Mouse (Mus musculus) heart, embryonic 15.5 days (tissue): Measurements from ENCODE around the gene Cmya5. TPM values are rescaled to one million over a fixed set of nuclear protein-coding genes. Genes with fewer than 3 reads are reported as not detected.

Source experiments
- ATAC-seq: fragments of 200-750 bp; cut with Nextera tagmentation; replicated peaks from 2 replicates; pipeline ENCODE4 v1.8.0; 2017; ENCODE audit warnings: low read depth, moderate TSS enrichment; ENCODE audit not compliant: insufficient number of reproducible peaks, insufficient read depth, low FRiP score
- H3K27ac ChIP-seq: fragments of 300-500 bp; sonication (generic); 2 replicates; pipeline ENCODE4 v1.5.1; 2015; ENCODE audit warnings: mild to moderate bottlenecking, inconsistent platforms
- H3K27me3 ChIP-seq: fragments of 300-500 bp; sonication (generic); 2 replicates; pipeline ENCODE4 v1.6.1; 2015; ENCODE audit warnings: inconsistent platforms
- H3K36me3 ChIP-seq: fragments of 300-500 bp; sonication (generic); 2 replicates; pipeline ENCODE4 v1.6.1; 2015; ENCODE audit warnings: mild to moderate bottlenecking, inconsistent platforms
- H3K4me1 ChIP-seq: fragments of 300-500 bp; sonication (generic); replicated peaks from 2 replicates; pipeline ENCODE4 v1.6.1; 2015; ENCODE audit warnings: inconsistent platforms
- H3K4me2 ChIP-seq: fragments of 300-500 bp; sonication (generic); 2 replicates; pipeline ENCODE4 v1.6.1; 2015; ENCODE audit warnings: inconsistent platforms, mild to moderate bottlenecking, moderate library complexity
- H3K4me3 ChIP-seq: fragments of 300-500 bp; sonication (generic); 2 replicates; pipeline ENCODE4 v1.5.1; 2015; ENCODE audit warnings: mild to moderate bottlenecking, inconsistent platforms
- H3K9ac ChIP-seq: fragments of 300-500 bp; sonication (generic); 2 replicates; pipeline ENCODE4 v1.6.1; 2015; ENCODE audit warnings: mild to moderate bottlenecking, inconsistent platforms
- H3K9me3 ChIP-seq: fragments of 300-500 bp; sonication (generic); replicated peaks from 2 replicates; pipeline ENCODE4 v1.6.1; 2016; ENCODE audit warnings: inconsistent platforms
- WGBS: fragments of 180-500 bp; shearing (Covaris S2); methylation state at CpG from one replicate; pipeline ENCODE4 v1.1.7; 2015; ENCODE audit warnings: mixed read lengths; 5-methylcytosine and 5-hydroxymethylcytosine counted together
- polyA plus RNA-seq: library from polyadenylated mRNA; unstranded; fragments of >200 nt; fragmentation: Nextera tagmentation; extraction: Ambion mirVana; gene quantifications from 2 replicates; pipeline ENCODE4 v1.2.1, GENCODE M21; 2015

Cmya5 gene
- polyA plus RNA-seq, 1 experiment from 2014 or later: 5.7 TPM

- Histone ChIP-seq H3K4me3 (no peak overlapping the region), H3K4me2 (no peak overlapping the region), H3K4me1 (peaks cover 10% of the 10 kb centered on the region), H3K9ac (no peak overlapping the region), H3K27ac (no peak overlapping the region), H3K9me3 (no peaks in the 10 kb centered on the region), H3K27me3 (no peaks in the 10 kb centered on the region), H3K36me3 (no peaks in the 10 kb centered on the region)
- ATAC-seq: no peak
- WGBS: 71% methylated on average over 3 of the region's 3 CpGs
Measured at GRCm38 (mm10) chr13:93060437-93060836, 84.1 kb downstream of the Cmya5 start.

- 70% methylated on average over 5 of the region's 5 CpGs for WGBS
- Histone ChIP-seq H3K36me3 (no peaks in the 10 kb centered on the region), H3K4me1 (peaks cover 10% of the 10 kb centered on the region), H3K27me3 (no peaks in the 10 kb centered on the region), H3K27ac (no peak overlapping the region), H3K4me3 (no peak overlapping the region), H3K9ac (no peak overlapping the region), H3K9me3 (no peaks in the 10 kb centered on the region), H3K4me2 (no peak overlapping the region)
- ATAC-seq: no peak
Measured at GRCm38 (mm10) chr13:93058551-93059011, 85.9 kb downstream of the Cmya5 start.

GRCm38 (mm10) chr13:93057492-93058260 lies 86.8 kb downstream of the Cmya5 start:
- ATAC-seq: no peak
- no peak overlapping the region; the same call in 1 of the 2 replicates for H3K27ac ChIP-seq
- 82% methylated on average over 7 of the region's 7 CpGs for WGBS

GRCm38 (mm10) chr13:93056091-93056490 lies 88.4 kb downstream of the Cmya5 start:
- H3K4me2 ChIP-seq: no peak overlapping the region
- WGBS: 74% methylated on average over 1 of the region's 1 CpGs

More at GRCm38 (mm10) chr13:93057492-93058260, 86.8 kb downstream of the Cmya5 start:
- Histone ChIP-seq H3K4me3 (no peak overlapping the region), H3K4me2 (no peak overlapping the region), H3K4me1 (peaks cover 6% of the 10 kb centered on the region; the same call in 1 of the 2 replicates), H3K27me3 (no peaks in the 10 kb centered on the region), H3K9ac (no peak overlapping the region), H3K36me3 (no peaks in the 10 kb centered on the region), H3K9me3 (no peaks in the 10 kb centered on the region)

GRCm38 (mm10) chr13:93051483-93051882 lies 93.0 kb downstream of the Cmya5 start:
- H3K4me2 ChIP-seq: no peak overlapping the region
- H3K4me3 ChIP-seq: no peak overlapping the region
- H3K4me1 ChIP-seq: peaks cover 15% of the 10 kb centered on the region
- peak overlapping the region; percentile 61 for H3K27ac ChIP-seq
- no peaks in the 10 kb centered on the region for H3K9me3 ChIP-seq
- H3K9ac ChIP-seq: no peak overlapping the region
- H3K36me3 ChIP-seq: no peaks in the 10 kb centered on the region
- no peaks in the 10 kb centered on the region for H3K27me3 ChIP-seq
- ATAC-seq: peak; percentile 78
- 33% methylated on average over 5 of the region's 5 CpGs for WGBS

More at GRCm38 (mm10) chr13:93056091-93056490, 88.4 kb downstream of the Cmya5 start:
- H3K4me3 ChIP-seq: no peak overlapping the region
- H3K36me3 ChIP-seq: no peaks in the 10 kb centered on the region
- H3K4me1 ChIP-seq: peaks cover 9% of the 10 kb centered on the region
- no peaks in the 10 kb centered on the region for H3K9me3 ChIP-seq
- no peaks in the 10 kb centered on the region for H3K27me3 ChIP-seq
- ATAC-seq: no peak
- no peak overlapping the region for H3K9ac ChIP-seq
- H3K27ac ChIP-seq: no peak overlapping the region

GRCm38 (mm10) chr13:93041021-93041420 lies 103.5 kb downstream of the Cmya5 start:
- Histone ChIP-seq H3K27ac (no peak overlapping the region), H3K9ac (no peak overlapping the region), H3K4me3 (no peak overlapping the region), H3K4me1 (no peaks in the 10 kb centered on the region), H3K9me3 (no peaks in the 10 kb centered on the region), H3K36me3 (peaks cover 29% of the 10 kb centered on the region), H3K4me2 (no peak overlapping the region), H3K27me3 (no peaks in the 10 kb centered on the region)
- ATAC-seq: no peak
- 71% methylated on average over 9 of the region's 9 CpGs for WGBS

- no peak overlapping the region for H3K27ac ChIP-seq
Measured at GRCm38 (mm10) chr13:93036218-93036617, 108.3 kb downstream of the Cmya5 start.

GRCm38 (mm10) chr13:93029337-93029736 lies 115.2 kb downstream of the Cmya5 start:
- Histone ChIP-seq H3K36me3 (no peaks in the 10 kb centered on the region), H3K4me2 (no peak overlapping the region), H3K9ac (no peak overlapping the region), H3K9me3 (no peaks in the 10 kb centered on the region), H3K4me3 (no peak overlapping the region), H3K4me1 (no peaks in the 10 kb centered on the region), H3K27ac (no peak overlapping the region), H3K27me3 (no peaks in the 10 kb centered on the region)
- WGBS: 86% methylated on average over 4 of the region's 4 CpGs
- ATAC-seq: no peak

More at GRCm38 (mm10) chr13:93036218-93036617, 108.3 kb downstream of the Cmya5 start:
- Histone ChIP-seq H3K4me3 (no peak overlapping the region), H3K27me3 (no peaks in the 10 kb centered on the region), H3K4me2 (no peak overlapping the region), H3K36me3 (peaks cover 6% of the 10 kb centered on the region; the same call in 1 of the 2 replicates), H3K4me1 (no peaks in the 10 kb centered on the region), H3K9me3 (no peaks in the 10 kb centered on the region), H3K9ac (no peak overlapping the region)
- 69% methylated on average over 4 of the region's 4 CpGs for WGBS
- no peak for ATAC-seq

- 74% methylated on average over 2 of the region's 2 CpGs for WGBS
- no peak for ATAC-seq
- H3K27ac ChIP-seq: no peak overlapping the region
Measured at GRCm38 (mm10) chr13:93024837-93025236, 119.7 kb downstream of the Cmya5 start.

GRCm38 (mm10) chr13:93022158-93022557 lies 122.4 kb downstream of the Cmya5 start:
- Histone ChIP-seq H3K4me2 (no peak overlapping the region), H3K36me3 (no peaks in the 10 kb centered on the region), H3K27ac (no peak overlapping the region), H3K4me3 (no peak overlapping the region), H3K4me1 (0 out of 2 replicates have a peak, but pooled peaks cover 3% of the 10 kb centered on the region), H3K9me3 (no peaks in the 10 kb centered on the region), H3K27me3 (no peaks in the 10 kb centered on the region), H3K9ac (no peak overlapping the region)
- no peak for ATAC-seq
- 16% methylated on average over 1 of the region's 1 CpGs for WGBS

More at GRCm38 (mm10) chr13:93024837-93025236, 119.7 kb downstream of the Cmya5 start:
- Histone ChIP-seq H3K4me2 (no peak overlapping the region), H3K36me3 (no peaks in the 10 kb centered on the region), H3K9ac (no peak overlapping the region), H3K4me3 (no peak overlapping the region), H3K4me1 (0 out of 2 replicates have a peak, but pooled peaks cover 3% of the 10 kb centered on the region), H3K27me3 (no peaks in the 10 kb centered on the region), H3K9me3 (no peaks in the 10 kb centered on the region)

- Histone ChIP-seq H3K36me3 (no peaks in the 10 kb centered on the region), H3K4me1 (peaks cover 3% of the 10 kb centered on the region; the same call in 1 of the 2 replicates), H3K9ac (no peak overlapping the region), H3K4me3 (no peak overlapping the region), H3K27ac (no peak overlapping the region), H3K27me3 (no peaks in the 10 kb centered on the region), H3K9me3 (no peaks in the 10 kb centered on the region), H3K4me2 (no peak overlapping the region)
- no peak for ATAC-seq
- WGBS: 43% methylated on average over 8 of the region's 8 CpGs
Measured at GRCm38 (mm10) chr13:93012952-93013351, 131.6 kb downstream of the Cmya5 start.
